Mouse (Mus musculus): ENCODE results near the gene Slit2. TPM values are rescaled to one million over a fixed set of nuclear protein-coding genes. Genes with fewer than 3 reads are reported as not detected.

Gene Slit2
- polyA plus RNA-seq, 1 experiment = 0.20 TPM

DNA sequence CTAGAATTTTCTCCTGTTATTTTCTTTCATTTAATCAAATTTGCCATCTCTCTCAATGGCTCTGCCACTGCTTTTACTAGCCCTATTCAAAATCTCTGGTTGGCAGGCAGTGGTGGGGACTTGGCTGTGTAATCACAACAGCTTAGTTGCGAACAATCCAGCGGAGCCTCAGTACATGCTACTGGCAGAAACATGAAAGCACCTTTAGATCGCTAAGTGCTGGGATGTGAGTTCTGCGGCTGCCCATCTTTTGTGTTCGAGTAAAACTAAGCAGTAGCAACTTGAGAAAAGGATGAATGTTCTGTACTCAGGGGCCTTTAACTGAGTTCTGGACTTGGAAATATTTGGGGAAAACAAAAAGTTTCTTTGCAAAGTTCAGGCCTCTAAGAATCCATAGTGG lies 139.7 kb downstream of the Slit2 start:
- no peak for TF ChIP-seq CTCF (IDR thresholded peaks at IDR 0.05; ENCODE audit: extremely low read depth, insufficient read depth, insufficient read length, insufficient replicate concordance)
- no peak for TF ChIP-seq POLR2A (IDR thresholded peaks at IDR 0.05; ENCODE audit: low read depth, low read length)
- no peaks in the 10 kb centered on the region for H3K4me1 ChIP-seq (ENCODE audit: control insufficient read depth, insufficient read depth, insufficient read length)
- no peak overlapping the region for H3K4me3 ChIP-seq (ENCODE audit: extremely low read depth, insufficient read depth, insufficient read length)
- no peaks in the 10 kb centered on the region for H3K27me3 ChIP-seq (ENCODE audit: control insufficient read depth, insufficient read depth, low read length)
- DNase-seq (ENCODE audit: low read depth in 1 of 2, low spot score in 2 of 2) = no peak
- H3K36me3 ChIP-seq (ENCODE audit: control insufficient read depth, insufficient read depth, low read length) = no peaks in the 10 kb centered on the region
- no peak overlapping the region for H3K27ac ChIP-seq (ENCODE audit: insufficient read depth, low read length)
- 94% methylated on average over 5 of the region's 5 CpGs for WGBS

- 77% methylated on average over 3 of the region's 3 CpGs for WGBS
- no peak overlapping the region for H3K27ac ChIP-seq (ENCODE audit: insufficient read depth, low read length)
- no peak overlapping the region for H3K4me3 ChIP-seq (ENCODE audit: extremely low read depth, insufficient read depth, insufficient read length)
- no peaks in the 10 kb centered on the region for H3K27me3 ChIP-seq (ENCODE audit: control insufficient read depth, insufficient read depth, low read length)
- no peak for DNase-seq (ENCODE audit: low read depth in 1 of 2, low spot score in 2 of 2)
- no peaks in the 10 kb centered on the region for H3K4me1 ChIP-seq (ENCODE audit: control insufficient read depth, insufficient read depth, insufficient read length)
- TF ChIP-seq POLR2A (IDR thresholded peaks at IDR 0.05; ENCODE audit: low read depth, low read length) (no peak), CTCF (IDR thresholded peaks at IDR 0.05; ENCODE audit: extremely low read depth, insufficient read depth, insufficient read length, insufficient replicate concordance) (no peak)
- H3K36me3 ChIP-seq (ENCODE audit: control insufficient read depth, insufficient read depth, low read length) = no peaks in the 10 kb centered on the region
These were observed 143.0 kb downstream of the Slit2 start for GRCm38 (mm10) chr5:48125770-48126423.

DNA sequence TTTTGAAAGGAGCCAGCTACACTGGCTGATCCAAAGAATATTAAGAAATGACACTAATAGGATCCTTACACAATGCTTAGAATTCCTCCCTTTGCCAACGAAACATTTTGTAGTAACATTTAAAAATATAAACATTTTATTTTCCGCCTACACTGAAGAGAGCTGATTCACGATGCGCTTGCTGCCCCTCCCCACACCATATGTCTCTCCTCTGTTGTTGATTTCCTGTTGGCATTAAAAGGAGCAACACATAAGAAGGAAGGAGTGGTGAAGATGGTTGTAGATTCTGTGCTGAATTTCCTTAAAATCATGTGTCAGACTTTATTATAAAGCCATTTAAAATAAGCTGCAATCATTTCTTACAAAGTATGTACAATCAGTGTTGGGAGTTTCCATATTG lies 147.0 kb downstream of the Slit2 start:
- 87% methylated on average over 4 of the region's 4 CpGs for WGBS
- no peaks in the 10 kb centered on the region for H3K4me1 ChIP-seq (ENCODE audit: control insufficient read depth, insufficient read depth, insufficient read length)
- H3K4me3 ChIP-seq (ENCODE audit: extremely low read depth, insufficient read depth, insufficient read length) = no peak overlapping the region
- no peak for TF ChIP-seq CTCF (IDR thresholded peaks at IDR 0.05; ENCODE audit: extremely low read depth, insufficient read depth, insufficient read length, insufficient replicate concordance)
- TF ChIP-seq POLR2A (IDR thresholded peaks at IDR 0.05; ENCODE audit: low read depth, low read length) = no peak
- no peak overlapping the region for H3K27ac ChIP-seq (ENCODE audit: insufficient read depth, low read length)
- no peak for DNase-seq (ENCODE audit: low read depth in 1 of 2, low spot score in 2 of 2)
- no peaks in the 10 kb centered on the region for H3K36me3 ChIP-seq (ENCODE audit: control insufficient read depth, insufficient read depth, low read length)
- no peaks in the 10 kb centered on the region for H3K27me3 ChIP-seq (ENCODE audit: control insufficient read depth, insufficient read depth, low read length)

- TF ChIP-seq CTCF (IDR thresholded peaks at IDR 0.05; ENCODE audit: extremely low read depth, insufficient read depth, insufficient read length, insufficient replicate concordance) (no peak), POLR2A (IDR thresholded peaks at IDR 0.05; ENCODE audit: low read depth, low read length) (no peak)
- no peak overlapping the region for H3K4me3 ChIP-seq (ENCODE audit: extremely low read depth, insufficient read depth, insufficient read length)
- H3K27ac ChIP-seq (ENCODE audit: insufficient read depth, low read length) = no peak overlapping the region
- WGBS = 21% methylated on average over 3 of the region's 3 CpGs
- DNase-seq (ENCODE audit: low read depth in 1 of 2, low spot score in 2 of 2) = no peak
- no peaks in the 10 kb centered on the region for H3K4me1 ChIP-seq (ENCODE audit: control insufficient read depth, insufficient read depth, insufficient read length)
- no peaks in the 10 kb centered on the region for H3K36me3 ChIP-seq (ENCODE audit: control insufficient read depth, insufficient read depth, low read length)
- H3K27me3 ChIP-seq (ENCODE audit: control insufficient read depth, insufficient read depth, low read length) = no peaks in the 10 kb centered on the region
These were observed 153.6 kb downstream of the Slit2 start for GRCm38 (mm10) chr5:48136571-48136970.

DNA sequence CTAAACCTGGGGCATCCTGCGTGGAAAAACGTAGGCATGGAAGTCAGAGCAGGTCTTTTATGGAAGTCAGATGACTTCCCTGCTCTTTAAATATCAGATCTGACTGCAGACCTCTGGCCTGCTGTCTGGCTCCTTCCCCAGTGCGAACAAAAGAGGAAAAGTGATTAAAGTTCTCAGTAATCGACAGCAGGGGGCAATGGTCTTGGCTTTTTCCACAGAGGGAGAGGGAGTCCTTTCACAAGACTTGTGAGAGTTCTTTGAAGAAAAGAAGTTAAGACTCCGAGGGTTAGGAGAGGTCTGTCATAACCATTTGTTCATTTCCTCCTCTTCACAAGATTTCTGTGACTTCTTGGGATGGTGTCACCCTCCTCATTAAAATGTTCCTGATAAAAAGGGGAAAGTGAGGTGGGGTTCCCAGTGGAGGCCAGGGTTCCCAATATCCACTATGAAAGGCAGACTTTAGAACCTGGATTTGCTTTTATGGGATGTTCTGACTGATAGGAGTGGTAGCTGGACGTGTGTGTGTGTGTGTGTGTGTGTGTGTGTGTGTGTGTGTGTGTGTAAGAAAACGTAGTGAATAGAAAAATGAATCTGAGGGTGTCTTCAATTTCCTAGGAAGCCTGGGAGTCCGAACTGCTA lies 156.0 kb downstream of the Slit2 start:
- Histone ChIP-seq H3K4me1 (ENCODE audit: control insufficient read depth, insufficient read depth, insufficient read length) (no peaks in the 10 kb centered on the region), H3K27ac (ENCODE audit: insufficient read depth, low read length) (no peak overlapping the region), H3K27me3 (ENCODE audit: control insufficient read depth, insufficient read depth, low read length) (no peaks in the 10 kb centered on the region), H3K4me3 (ENCODE audit: extremely low read depth, insufficient read depth, insufficient read length) (no peak overlapping the region), H3K36me3 (ENCODE audit: control insufficient read depth, insufficient read depth, low read length) (no peaks in the 10 kb centered on the region)
- TF ChIP-seq CTCF (IDR thresholded peaks at IDR 0.05; ENCODE audit: extremely low read depth, insufficient read depth, insufficient read length, insufficient replicate concordance) = no peak
- TF ChIP-seq POLR2A (IDR thresholded peaks at IDR 0.05; ENCODE audit: low read depth, low read length) = no peak
- DNase-seq (ENCODE audit: low read depth in 1 of 2, low spot score in 2 of 2) = no peak
- 40% methylated on average over 8 of the region's 8 CpGs for WGBS

DNA sequence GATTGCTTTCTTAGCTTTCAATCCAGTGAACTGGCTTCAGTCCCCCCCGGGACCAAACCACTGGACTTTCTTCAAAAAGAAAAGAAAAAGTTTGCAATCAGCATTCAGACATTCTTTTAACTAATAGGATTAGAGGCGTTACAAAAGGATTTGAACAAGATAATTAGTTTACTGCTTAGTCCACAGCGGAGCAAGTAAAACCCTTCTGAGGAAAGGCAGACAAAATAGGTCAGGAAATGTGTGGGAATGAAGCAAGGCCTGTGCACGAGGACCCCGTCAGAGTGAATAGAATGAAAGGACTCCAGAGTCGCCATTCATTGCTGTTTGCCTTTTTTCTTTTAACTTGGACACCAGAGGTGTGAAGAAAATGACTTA lies 156.5 kb downstream of the Slit2 start:
- Histone ChIP-seq H3K4me3 (ENCODE audit: extremely low read depth, insufficient read depth, insufficient read length) (no peak overlapping the region), H3K27ac (ENCODE audit: insufficient read depth, low read length) (no peak overlapping the region), H3K27me3 (ENCODE audit: control insufficient read depth, insufficient read depth, low read length) (no peaks in the 10 kb centered on the region), H3K4me1 (ENCODE audit: control insufficient read depth, insufficient read depth, insufficient read length) (no peaks in the 10 kb centered on the region), H3K36me3 (ENCODE audit: control insufficient read depth, insufficient read depth, low read length) (no peaks in the 10 kb centered on the region)
- WGBS = 83% methylated on average over 6 of the region's 6 CpGs
- TF ChIP-seq CTCF (IDR thresholded peaks at IDR 0.05; ENCODE audit: extremely low read depth, insufficient read depth, insufficient read length, insufficient replicate concordance) (no peak), POLR2A (IDR thresholded peaks at IDR 0.05; ENCODE audit: low read depth, low read length) (no peak)
- no peak for DNase-seq (ENCODE audit: low read depth in 1 of 2, low spot score in 2 of 2)

DNA sequence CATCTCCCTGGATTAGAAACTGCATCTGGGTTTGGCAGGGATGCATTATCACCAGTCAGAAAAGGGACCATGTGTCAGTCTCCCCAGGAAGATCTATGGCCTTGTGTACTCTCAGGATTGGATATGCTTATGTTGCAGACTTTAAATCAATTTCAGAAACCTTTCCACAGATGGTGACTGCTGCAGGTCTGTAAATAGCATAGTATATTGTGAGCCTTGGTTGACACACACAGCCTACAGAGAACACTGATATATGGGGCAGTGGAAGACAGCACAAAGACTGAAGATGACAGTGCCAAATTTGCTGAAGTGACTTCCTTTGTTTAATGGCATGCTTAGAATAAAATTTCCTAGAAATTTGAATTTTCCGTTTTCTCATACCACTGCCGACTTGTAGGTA lies 163.1 kb downstream of the Slit2 start:
- no peak for DNase-seq (ENCODE audit: low read depth in 1 of 2, low spot score in 2 of 2)
- Histone ChIP-seq H3K27ac (ENCODE audit: insufficient read depth, low read length) (no peak overlapping the region), H3K27me3 (ENCODE audit: control insufficient read depth, insufficient read depth, low read length) (no peaks in the 10 kb centered on the region), H3K4me3 (ENCODE audit: extremely low read depth, insufficient read depth, insufficient read length) (no peak overlapping the region), H3K36me3 (ENCODE audit: control insufficient read depth, insufficient read depth, low read length) (no peaks in the 10 kb centered on the region), H3K4me1 (ENCODE audit: control insufficient read depth, insufficient read depth, insufficient read length) (no peaks in the 10 kb centered on the region)
- TF ChIP-seq POLR2A (IDR thresholded peaks at IDR 0.05; ENCODE audit: low read depth, low read length) (no peak), CTCF (IDR thresholded peaks at IDR 0.05; ENCODE audit: extremely low read depth, insufficient read depth, insufficient read length, insufficient replicate concordance) (no peak)
- WGBS = 87% methylated on average over 2 of the region's 2 CpGs

All from spleen, adult 2 months (tissue).